Mouse (Mus musculus) cerebellum, postnatal 25 days (tissue): ENCODE data around the gene Pcmt1.
"Not testable (repeated sequence)": the region's sequence is repeated elsewhere in the genome, so short reads cannot be mapped to it uniquely, and the experiment has no call there.

Experiments
- DNase-seq, 2 experiments: peaks; one replicate each; pipeline ENCODE4 v3.0.0; 2021; ENCODE audit warnings: mixed read lengths in 2 of 2

The Pcmt1 gene

GRCm38 (mm10) chr10:7640366-7640765 is 40.6 kb downstream of the Pcmt1 start:
- DNase-seq = no peak

GRCm38 (mm10) chr10:7630951-7631720 is 49.8 kb downstream of the Pcmt1 start:
- DNase-seq = no peak

DNA sequence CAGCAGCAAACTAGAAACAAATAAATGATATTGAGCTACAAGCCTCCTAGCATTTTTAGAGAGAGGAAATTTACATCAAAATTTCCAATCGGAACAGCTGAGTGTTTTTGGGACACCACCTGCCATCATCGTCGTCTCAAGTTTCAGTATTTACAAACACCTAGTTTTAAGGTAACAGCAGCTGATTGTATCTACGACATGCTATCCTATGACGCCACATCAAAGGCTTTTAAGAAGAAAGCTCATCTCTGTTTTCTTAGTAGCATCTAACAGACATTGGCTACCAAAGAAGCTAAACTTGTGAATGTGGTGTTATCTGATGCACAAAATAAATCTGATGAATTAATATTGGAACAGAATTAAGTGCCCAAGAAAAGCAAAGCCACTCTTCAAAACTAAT is 50.6 kb downstream of the Pcmt1 start:
- no peak for DNase-seq

- DNase-seq = no peak
These were observed 51.8 kb downstream of the Pcmt1 start for GRCm38 (mm10) chr10:7629092-7629491.

DNA sequence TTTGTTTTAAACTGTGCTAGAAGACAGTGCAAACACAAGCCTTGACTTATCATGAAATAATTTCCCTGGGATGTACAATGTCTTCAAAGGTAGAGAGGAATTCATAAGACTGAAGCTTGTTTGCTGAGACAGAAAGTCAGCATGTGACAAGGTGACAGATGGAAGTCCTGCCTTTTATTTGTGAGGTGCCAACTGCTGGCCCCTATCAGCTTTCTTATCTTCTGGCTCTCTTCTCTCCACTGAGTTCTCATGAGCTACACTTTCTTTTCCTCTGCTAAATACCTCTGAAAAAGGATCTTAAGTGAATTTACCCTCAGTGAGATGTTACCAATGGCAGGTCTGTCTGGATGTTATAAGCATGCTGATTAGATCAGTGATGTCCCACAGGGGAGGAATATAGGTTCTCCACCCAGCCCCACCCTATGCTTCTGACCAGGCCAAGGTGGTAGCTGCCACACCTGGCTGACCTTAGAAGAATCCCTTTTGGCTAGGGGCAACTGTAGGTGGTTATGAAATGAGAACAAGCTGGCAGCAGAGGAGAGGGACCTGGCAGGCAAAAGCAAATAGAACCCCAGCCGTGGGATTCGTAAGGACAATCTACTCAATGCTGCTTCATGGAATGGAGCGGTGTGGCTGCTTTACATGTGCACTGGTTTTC is 56.9 kb downstream of the Pcmt1 start:
- DNase-seq = no peak

DNA sequence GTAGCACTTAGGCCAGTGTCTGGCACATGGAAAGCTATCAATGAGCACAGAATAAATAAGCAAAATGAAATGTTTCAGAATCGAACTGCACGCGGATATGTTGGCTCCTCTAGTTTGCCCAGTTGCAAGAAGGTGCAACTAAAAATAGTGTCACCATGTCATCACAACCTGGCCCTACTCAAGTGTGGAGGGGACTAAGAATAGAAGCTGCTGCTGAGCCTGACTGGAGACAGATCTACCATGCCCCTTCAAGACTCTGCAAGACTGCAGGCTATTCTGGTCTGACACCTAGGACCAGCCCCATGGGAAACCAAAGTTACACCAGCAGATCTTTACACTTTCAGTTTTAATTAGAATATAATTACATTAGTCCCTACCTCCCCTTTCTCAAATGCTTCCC is 58.6 kb downstream of the Pcmt1 start:
- DNase-seq = peak in 1 of 2 experiments; percentile 38

GRCm38 (mm10) chr10:7620723-7621122 is 60.2 kb downstream of the Pcmt1 start:
- DNase-seq = no peak

- DNase-seq = no peak
These were observed 61.1 kb downstream of the Pcmt1 start for GRCm38 (mm10) chr10:7619821-7620241.

GRCm38 (mm10) chr10:7617556-7617955 is 63.4 kb downstream of the Pcmt1 start:
- DNase-seq = not testable (repeated sequence)

GRCm38 (mm10) chr10:7617146-7617545 is 63.8 kb downstream of the Pcmt1 start:
- not testable (repeated sequence) for DNase-seq

- no peak for DNase-seq
These were observed 66.1 kb downstream of the Pcmt1 start for GRCm38 (mm10) chr10:7614834-7615233.

DNA sequence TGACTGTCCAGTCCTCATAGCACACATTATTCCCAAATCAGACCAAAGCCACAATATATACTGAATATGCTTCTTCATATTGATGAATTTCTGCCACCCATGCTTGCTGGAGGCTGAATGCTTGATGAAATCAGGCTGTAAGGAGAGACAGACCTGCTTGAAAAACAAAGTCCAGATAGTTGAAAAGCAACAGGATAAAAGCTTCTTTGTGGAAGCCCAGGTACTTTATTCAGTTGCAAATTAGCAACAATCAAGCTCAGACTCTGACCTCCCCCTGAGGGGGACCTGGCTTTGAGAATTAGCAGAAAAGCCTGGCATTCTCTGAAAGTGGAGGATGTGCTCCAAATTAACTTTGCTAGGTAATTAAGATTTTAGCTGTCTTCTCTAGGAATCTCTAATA is 68.7 kb downstream of the Pcmt1 start:
- not testable (repeated sequence) for DNase-seq

GRCm38 (mm10) chr10:7611647-7612046 is 69.3 kb downstream of the Pcmt1 start:
- DNase-seq = no peak

- no peak for DNase-seq
These were observed 72.3 kb downstream of the Pcmt1 start for GRCm38 (mm10) chr10:7608611-7609010.

GRCm38 (mm10) chr10:7606437-7606836 is 74.5 kb downstream of the Pcmt1 start:
- no peak for DNase-seq

DNA sequence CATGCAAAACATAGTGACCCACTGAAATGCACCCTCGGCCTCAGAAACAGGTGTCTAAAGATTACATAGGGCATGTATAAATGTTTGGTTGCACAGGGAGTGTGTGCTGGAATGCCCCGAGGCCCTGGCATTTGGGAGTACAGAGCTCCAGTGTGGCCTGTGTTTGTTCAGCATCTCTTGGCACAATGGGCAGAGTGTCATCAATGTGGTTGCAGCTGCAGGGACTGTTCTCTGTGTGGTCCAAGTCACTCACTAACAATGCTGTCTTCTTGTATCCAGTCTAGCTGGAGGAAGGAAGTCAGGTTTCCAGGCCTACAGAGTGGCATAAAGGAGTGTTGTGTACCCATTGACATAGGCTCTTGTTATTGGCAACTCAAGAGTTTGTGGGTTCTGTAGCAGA is 75.8 kb downstream of the Pcmt1 start:
- no peak for DNase-seq

DNA sequence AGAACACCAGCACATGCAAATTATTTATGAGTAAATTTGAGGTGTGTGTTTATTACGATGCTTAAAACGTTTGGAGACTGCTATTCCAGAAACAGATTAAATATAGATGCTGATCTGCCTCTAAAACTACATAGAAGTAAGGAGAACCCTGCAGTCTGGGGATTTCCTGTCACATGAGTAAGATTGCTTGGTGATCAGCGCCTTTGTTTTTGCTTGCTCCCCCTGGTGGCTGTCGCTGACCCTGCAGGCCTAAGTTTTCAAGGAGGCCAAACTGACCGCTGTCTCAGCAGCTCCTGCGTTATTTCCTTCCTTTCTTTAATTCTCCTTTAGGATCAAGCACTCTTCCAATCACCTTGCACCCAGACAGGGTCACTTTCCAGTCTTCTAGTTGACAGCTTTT is 80.3 kb downstream of the Pcmt1 start:
- peak; percentile 86 to 87 for DNase-seq

GRCm38 (mm10) chr10:7598177-7598576 is 82.8 kb downstream of the Pcmt1 start:
- no peak for DNase-seq

- no peak for DNase-seq
These were observed 84.7 kb downstream of the Pcmt1 start for GRCm38 (mm10) chr10:7596251-7596650.

DNA sequence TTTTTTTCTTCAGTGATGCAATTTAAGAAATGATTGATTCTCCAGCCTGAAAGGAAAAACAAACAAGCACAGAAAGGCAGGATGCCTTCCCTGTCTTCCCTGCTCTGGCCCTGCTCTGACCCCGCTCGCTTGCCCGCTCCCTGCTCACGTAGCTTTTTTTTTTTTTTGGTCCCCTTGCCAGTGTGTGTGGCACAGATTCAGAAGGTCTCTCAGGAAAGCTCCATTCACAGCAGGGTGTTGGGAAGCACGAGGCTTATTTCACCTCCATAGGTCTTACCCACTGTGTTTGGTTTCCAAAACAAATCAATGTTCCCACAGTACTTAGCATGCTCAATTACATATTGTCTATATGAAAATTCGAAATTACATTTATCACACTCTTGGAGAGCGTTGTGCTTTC is 86.1 kb downstream of the Pcmt1 start:
- DNase-seq = peak in 1 of 2 experiments; percentile 42

GRCm38 (mm10) chr10:7590792-7591191 is 90.1 kb downstream of the Pcmt1 start:
- DNase-seq = no peak

GRCm38 (mm10) chr10:7590234-7590689 is 90.7 kb downstream of the Pcmt1 start:
- DNase-seq = peak in 1 of 2 experiments; percentile 66

DNA sequence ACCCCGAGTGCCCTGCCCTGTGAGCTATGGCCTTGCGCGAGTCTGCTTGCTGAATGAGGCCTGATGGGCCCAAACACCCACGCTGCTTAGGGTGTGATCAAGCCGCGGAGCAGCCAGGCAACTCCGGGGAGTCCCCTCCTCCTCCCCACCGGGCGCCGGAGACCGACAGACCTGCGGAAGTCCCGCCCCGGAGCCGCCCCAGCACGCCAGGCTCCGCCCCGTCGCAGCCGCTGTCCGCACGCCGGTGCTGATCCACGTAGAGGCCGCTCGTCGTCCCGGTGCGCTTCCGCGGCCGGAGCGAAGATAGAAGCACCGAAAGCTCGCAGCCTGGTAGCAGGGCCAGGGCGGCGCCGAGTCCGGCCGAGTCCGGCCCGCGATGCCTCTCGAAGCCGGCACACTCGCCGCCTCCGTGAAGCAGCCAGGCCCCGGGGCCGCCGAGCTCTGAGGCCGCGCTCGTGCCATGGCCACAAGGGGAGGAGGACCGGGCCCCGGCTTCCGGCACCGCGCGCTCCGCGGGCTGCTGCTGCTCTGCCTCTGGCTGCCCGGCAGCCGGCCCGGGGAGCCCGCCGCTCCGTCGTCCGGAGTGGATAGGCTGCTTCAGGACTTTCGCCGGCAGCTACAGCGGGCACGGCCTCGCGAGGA is 91.2 kb downstream of the Pcmt1 start, which contains the start of gene Lrp11:
Gene Lrp11 (plus strand): TSS at position 209 of the 642 bp plus-strand sequence.
- peak; percentile 93 to 95 for DNase-seq

DNA sequence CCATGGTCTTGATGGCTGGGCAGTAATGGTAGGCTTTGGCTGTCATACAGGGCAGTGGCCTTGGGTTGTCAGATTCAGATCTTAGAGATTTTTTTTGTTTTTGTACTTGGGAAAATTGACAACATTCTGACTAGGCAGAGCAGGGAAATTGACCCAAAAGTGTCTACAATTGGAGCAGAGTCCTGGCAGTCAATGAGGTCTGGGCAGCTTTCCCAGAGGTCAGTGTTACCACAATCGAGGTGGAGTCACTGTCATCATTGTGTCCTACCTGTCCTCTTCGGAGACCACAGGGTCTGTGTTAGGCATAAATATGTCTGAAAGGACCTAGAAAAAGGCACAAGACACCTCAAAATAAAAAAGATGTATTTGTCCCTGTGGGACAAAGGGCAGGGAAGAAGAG is 94.2 kb downstream of the Pcmt1 start:
- DNase-seq = peak in 1 of 2 experiments; percentile 64
